Mouse (Mus musculus): ENCODE results near the gene Ifi35. TPM values are rescaled to one million over a fixed set of nuclear protein-coding genes. Genes with fewer than 3 reads are reported as not detected.
A peak's percentile ranks its signal among the peaks of the same experiment; 100 is the strongest.
"Not testable (repeated sequence)": the region's sequence is repeated elsewhere in the genome, so short reads cannot be mapped to it uniquely, and the experiment has no call there.

The Ifi35 gene
- polyA plus RNA-seq, 1 experiment from 2014 or later = 23.2 TPM

GRCm38 (mm10) chr11:101464211-101465100 lies 16.2 kb downstream of the Ifi35 start, which contains the start of gene Rnd2:
TSS of gene Rnd2 (plus strand) at chr11:101464999.
- 7% methylated on average over 12 of the region's 12 CpGs for WGBS
- Histone ChIP-seq H3K9ac (peak within 1 kb of the TSS; percentile 70), H3K4me1 (peaks cover 51% of the 10 kb centered on the region), H3K27ac (peak within 1 kb of the TSS; percentile 91), H3K27me3 (no peaks in the 10 kb centered on the region), H3K4me3 (peak within 1 kb of the TSS; percentile 92), H3K4me2 (peak within 1 kb of the TSS; percentile 90), H3K9me3 (no peaks in the 10 kb centered on the region), H3K36me3 (peaks cover 31% of the 10 kb centered on the region)
- 0 out of 2 replicates have a peak, but pooled peaks have one; percentile 0 for ATAC-seq (ENCODE audit: insufficient number of reproducible peaks, low FRiP score, low TSS enrichment, low read depth)

GRCm38 (mm10) chr11:101465101-101465868 lies 17.1 kb downstream of the Ifi35 start:
- Histone ChIP-seq H3K4me3 (peak overlapping the region; percentile 92), H3K9ac (peak overlapping the region; percentile 70), H3K27me3 (no peaks in the 10 kb centered on the region), H3K4me2 (peak overlapping the region; percentile 90), H3K4me1 (peaks cover 51% of the 10 kb centered on the region), H3K9me3 (no peaks in the 10 kb centered on the region), H3K27ac (peak overlapping the region; percentile 91), H3K36me3 (peaks cover 22% of the 10 kb centered on the region)
- WGBS = 1% methylated on average over 51 of the region's 51 CpGs
- peak; percentile 55; the same call in 1 of the 2 replicates for ATAC-seq (ENCODE audit: insufficient number of reproducible peaks, low FRiP score, low TSS enrichment, low read depth)

- Histone ChIP-seq H3K9ac (peak within 1 kb of the TSS; percentile 70), H3K4me1 (peaks cover 51% of the 10 kb centered on the region)
- 1% methylated on average over 58 of the region's 60 CpGs for WGBS
Observed at GRCm38 (mm10) chr11:101465869-101466551, 17.8 kb downstream of the Ifi35 start, which contains the start of gene Vat1. TSS of gene Vat1 (minus strand) at chr11:101466230.

DNA sequence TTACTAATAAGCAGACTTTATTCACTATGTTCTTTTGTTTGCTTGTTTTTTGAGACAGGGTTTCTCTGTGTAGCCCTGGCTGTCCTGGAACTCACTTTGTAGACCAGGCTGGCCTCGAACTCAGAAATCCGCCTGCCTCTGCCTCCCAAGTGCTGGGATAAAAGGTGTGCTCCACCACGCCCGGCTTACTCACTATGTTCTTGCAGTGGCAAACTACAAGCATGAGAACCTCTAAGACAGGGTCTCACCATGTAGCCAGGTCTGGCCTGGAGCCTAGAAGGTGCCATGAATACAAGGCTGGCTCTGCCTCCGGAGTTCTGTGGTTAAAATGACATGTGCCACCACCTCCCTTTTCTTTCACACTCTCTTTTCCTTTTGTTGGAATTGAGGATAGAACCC lies 18.3 kb downstream of the Ifi35 start:
- Histone ChIP-seq H3K4me1 (peaks cover 51% of the 10 kb centered on the region), H3K4me2 (peak overlapping the region; percentile 90), H3K4me3 (peak overlapping the region; percentile 92), H3K36me3 (peaks cover 11% of the 10 kb centered on the region)
- H3K9ac ChIP-seq; H3K27me3 ChIP-seq; H3K27ac ChIP-seq; ATAC-seq (ENCODE audit: insufficient number of reproducible peaks, low FRiP score, low TSS enrichment, low read depth); H3K9me3 ChIP-seq: not testable (repeated sequence)
- 50% methylated on average over 5 of the region's 5 CpGs for WGBS

More at GRCm38 (mm10) chr11:101465869-101466551, 17.8 kb downstream of the Ifi35 start, which contains the start of gene Vat1:
- H3K9me3 ChIP-seq = no peaks in the 10 kb centered on the region
- peak within 1 kb of the TSS; percentile 91 for H3K27ac ChIP-seq
- H3K36me3 ChIP-seq = peaks cover 16% of the 10 kb centered on the region
- peak within 1 kb of the TSS; percentile 92 for H3K4me3 ChIP-seq
- H3K4me2 ChIP-seq = peak within 1 kb of the TSS; percentile 90
- peak; percentile 59 for ATAC-seq (ENCODE audit: insufficient number of reproducible peaks, low FRiP score, low TSS enrichment, low read depth)
- H3K27me3 ChIP-seq = no peaks in the 10 kb centered on the region

- WGBS = 1% methylated on average over 49 of the region's 54 CpGs
- peak; percentile 68 for ATAC-seq (ENCODE audit: insufficient number of reproducible peaks, low FRiP score, low TSS enrichment, low read depth)
- peaks cover 49% of the 10 kb centered on the region for H3K4me1 ChIP-seq
Observed at GRCm38 (mm10) chr11:101467477-101468262, 19.5 kb downstream of the Ifi35 start.

DNA sequence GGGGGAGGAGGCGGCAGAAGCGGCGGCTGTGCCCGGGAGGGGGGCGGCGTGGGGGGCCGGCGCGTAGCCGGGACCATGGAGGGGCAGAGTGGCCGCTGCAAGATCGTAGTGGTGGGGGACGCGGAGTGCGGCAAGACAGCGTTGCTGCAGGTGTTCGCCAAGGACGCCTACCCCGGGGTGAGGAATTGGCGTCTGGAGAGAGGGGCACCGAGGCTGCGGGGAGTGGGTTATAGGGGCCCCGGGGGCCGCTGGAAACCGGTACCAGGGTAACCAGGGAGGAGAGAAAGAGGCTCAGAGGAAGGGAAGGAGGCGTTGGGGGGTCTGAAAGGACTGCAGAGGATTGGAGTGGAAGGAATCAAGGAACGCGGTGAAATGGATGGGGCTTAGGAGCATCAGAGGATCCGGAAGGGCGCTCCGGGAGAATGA lies 20.1 kb downstream of the Ifi35 start:
- H3K27me3 ChIP-seq = no peaks in the 10 kb centered on the region
- H3K9me3 ChIP-seq = no peaks in the 10 kb centered on the region
- H3K36me3 ChIP-seq = no peaks in the 10 kb centered on the region
- peak overlapping the region; percentile 56 for H3K9ac ChIP-seq
- WGBS = under 1% methylated on average over 29 of the region's 31 CpGs
- peak overlapping the region; percentile 47 for H3K27ac ChIP-seq
- ATAC-seq (ENCODE audit: insufficient number of reproducible peaks, low FRiP score, low TSS enrichment, low read depth) = 0 out of 2 replicates have a peak, but pooled peaks have one; percentile 0
- peak overlapping the region; percentile 95 for H3K4me2 ChIP-seq
- peak overlapping the region; percentile 75 for H3K4me3 ChIP-seq
- H3K4me1 ChIP-seq = peaks cover 45% of the 10 kb centered on the region

More at GRCm38 (mm10) chr11:101467477-101468262, 19.5 kb downstream of the Ifi35 start:
- peak overlapping the region; percentile 75 for H3K4me3 ChIP-seq
- H3K9me3 ChIP-seq = no peaks in the 10 kb centered on the region
- H3K27ac ChIP-seq = peak overlapping the region; percentile 47
- H3K27me3 ChIP-seq = no peaks in the 10 kb centered on the region
- H3K9ac ChIP-seq = peak overlapping the region; percentile 56
- H3K36me3 ChIP-seq = no peaks in the 10 kb centered on the region
- peak overlapping the region; percentile 95 for H3K4me2 ChIP-seq

- peak overlapping the region; percentile 95 for H3K4me2 ChIP-seq
- no peaks in the 10 kb centered on the region for H3K36me3 ChIP-seq
- 7% methylated on average over 13 of the region's 13 CpGs for whole genome bisulfite sequencing
- no peak for ATAC-seq (ENCODE audit: insufficient number of reproducible peaks, low FRiP score, low TSS enrichment, low read depth)
- H3K27ac ChIP-seq = no peak overlapping the region
- H3K9ac ChIP-seq = peak overlapping the region; percentile 56; the same call in 1 of the 2 replicates
- H3K4me1 ChIP-seq = peaks cover 41% of the 10 kb centered on the region
- H3K9me3 ChIP-seq = no peaks in the 10 kb centered on the region
- H3K27me3 ChIP-seq = no peaks in the 10 kb centered on the region
- H3K4me3 ChIP-seq = peak overlapping the region; percentile 75
Observed at GRCm38 (mm10) chr11:101468731-101469130, 20.5 kb downstream of the Ifi35 start.

DNA sequence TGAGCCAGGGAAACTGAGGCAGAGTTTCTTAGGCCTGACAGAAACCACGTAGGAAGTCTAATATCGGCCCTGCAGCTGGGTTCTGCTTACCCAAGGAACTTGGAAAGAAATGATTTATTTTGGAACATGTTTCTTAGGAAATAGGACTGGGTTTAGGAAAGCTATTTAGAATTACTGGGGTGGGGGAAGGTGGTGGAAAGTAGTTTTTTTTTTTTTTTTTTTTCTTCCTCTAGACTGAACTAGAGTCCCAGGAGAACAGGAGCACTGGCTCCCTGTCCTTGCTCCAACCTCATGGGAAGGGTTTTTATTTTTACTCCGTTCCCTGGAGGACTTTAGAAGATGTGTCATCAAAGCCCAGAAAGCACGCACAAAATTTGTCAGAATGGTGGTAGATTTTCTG lies 20.9 kb downstream of the Ifi35 start:
- Histone ChIP-seq H3K36me3 (no peaks in the 10 kb centered on the region), H3K27ac (no peak overlapping the region), H3K27me3 (no peaks in the 10 kb centered on the region), H3K4me3 (peak overlapping the region; percentile 75), H3K4me2 (peak overlapping the region; percentile 95), H3K9ac (no peak overlapping the region), H3K4me1 (peaks cover 36% of the 10 kb centered on the region), H3K9me3 (no peaks in the 10 kb centered on the region)
- no peak for ATAC-seq (ENCODE audit: insufficient number of reproducible peaks, low FRiP score, low TSS enrichment, low read depth)
- 54% methylated on average over 4 of the region's 4 CpGs for WGBS

DNA sequence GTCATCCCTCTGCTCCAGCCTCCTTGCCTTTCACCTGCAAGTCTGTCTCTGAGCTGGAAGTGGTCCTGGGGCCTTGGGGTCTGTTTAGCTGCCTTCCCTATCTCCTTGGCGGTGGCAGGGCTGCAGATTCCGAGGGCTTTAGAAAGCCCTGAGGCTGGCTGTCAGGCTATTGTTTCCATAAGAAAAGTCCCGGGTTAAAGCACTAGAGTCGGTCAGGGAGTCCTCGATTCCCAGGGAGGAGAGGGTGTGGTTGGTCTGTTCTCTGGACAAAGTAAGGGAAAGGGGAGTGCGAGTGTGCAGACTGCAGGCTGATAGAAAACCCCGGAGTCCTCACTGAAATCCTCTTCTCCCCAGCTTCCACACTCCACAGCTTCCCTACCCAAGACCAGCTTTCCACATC lies 22.0 kb downstream of the Ifi35 start:
- Histone ChIP-seq H3K4me1 (peaks cover 28% of the 10 kb centered on the region), H3K4me2 (no peak overlapping the region), H3K9ac (no peak overlapping the region), H3K27me3 (no peaks in the 10 kb centered on the region), H3K4me3 (no peak overlapping the region), H3K36me3 (no peaks in the 10 kb centered on the region), H3K27ac (no peak overlapping the region), H3K9me3 (no peaks in the 10 kb centered on the region)
- 60% methylated on average over 7 of the region's 7 CpGs for WGBS
- no peak for ATAC-seq (ENCODE audit: insufficient number of reproducible peaks, low FRiP score, low TSS enrichment, low read depth)

GRCm38 (mm10) chr11:101471926-101472325 lies 23.7 kb downstream of the Ifi35 start:
- no peak overlapping the region for H3K9ac ChIP-seq
- no peak overlapping the region for H3K4me2 ChIP-seq
- ATAC-seq (ENCODE audit: insufficient number of reproducible peaks, low FRiP score, low TSS enrichment, low read depth) = no peak
- H3K9me3 ChIP-seq = no peaks in the 10 kb centered on the region
- 51% methylated on average over 3 of the region's 3 CpGs for WGBS
- H3K27ac ChIP-seq = no peak overlapping the region; the same call in 1 of the 2 replicates
- no peak overlapping the region for H3K4me3 ChIP-seq
- H3K27me3 ChIP-seq = no peaks in the 10 kb centered on the region
- H3K4me1 ChIP-seq = peaks cover 16% of the 10 kb centered on the region
- H3K36me3 ChIP-seq = no peaks in the 10 kb centered on the region

Measured in limb, embryonic 15.5 days (tissue).